Comparison of ENCODE assay signal across 12 mouse cellular contexts in the genomic region with DNA sequence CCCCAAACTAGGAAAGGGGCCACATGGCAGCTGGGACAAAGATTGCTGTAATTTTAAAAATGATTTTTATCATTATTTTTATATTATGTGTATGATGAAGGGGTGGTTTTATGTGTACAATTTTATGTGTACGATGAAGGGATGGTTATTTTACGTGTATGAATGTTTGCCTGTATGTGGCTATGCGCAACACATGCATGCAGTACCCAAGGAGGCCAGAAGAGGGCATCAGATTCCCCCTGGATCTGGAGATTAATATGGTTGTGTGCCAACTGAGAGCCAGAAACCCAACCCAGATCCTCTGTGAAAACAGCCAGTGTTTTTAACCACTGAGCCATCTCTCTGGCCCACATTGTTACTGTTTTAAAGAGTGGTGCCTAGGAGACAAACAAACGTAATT.
DNase-seq lines count a peak whose midpoint lies in the region; ATAC-seq and TF ChIP-seq lines count a peak whose summit lies in the region.
"Had no signal": no experiment of that assay in that cellular context is flagged by ENCODE, and none has a peak within 500 bp of the region (broad histone marks: within the 10 kb centered on the region; RNA-seq: fewer than 3 reads in every experiment).

No protein-coding gene starts in this region.

- H3K79me2 ChIP-seq in CH12.LX (replicated peaks; ENCODE audit: control insufficient read depth, extremely low read depth, insufficient read depth, poor library complexity, severe bottlenecking), result no peaks in the 10 kb centered on the region

- TF ChIP-seq CTCF in heart, postnatal 0 days (IDR thresholded peaks at IDR 0.05; ENCODE audit: low read depth), result peak; percentile 4; the same call in 1 of the 2 replicates
- TF ChIP-seq CTCF in CH12.LX (conservative IDR thresholded peaks at IDR 0.05 in 1 of 2, IDR thresholded peaks at IDR 0.05 in 1 of 2; ENCODE audit: low read depth in 2 of 2, low read length in 2 of 2), result peak in 1 of 2 experiments; percentile 27; a peak in 1 of 4 replicates

- dilution Hi-C loops in CH12.LX (cut with MboI; ENCODE audit: extremely low pct_ligation_motif_present, extremely low pct_unique_long_range_greater_than_20kb, low sequenced_read_pairs), result no loop called here

- no peak overlapping the region for H3K27ac ChIP-seq in heart, postnatal 0 days (ENCODE audit: low read depth)
- H3K27ac ChIP-seq in CH12.LX (ENCODE audit: insufficient read depth, low read depth), result no peak overlapping the region
- peak overlapping the region; percentile 100 for H3K27ac ChIP-seq in liver, embryonic 13.5 days
- no peak overlapping the region for H3K27ac ChIP-seq in embryonic facial prominence, embryonic 10.5 days (replicated peaks)

- no peaks in the 10 kb centered on the region for H3K27me3 ChIP-seq in heart, postnatal 0 days (ENCODE audit: control insufficient read depth, insufficient read depth, low read length)
- no peaks in the 10 kb centered on the region for H3K27me3 ChIP-seq in CH12.LX (replicated peaks)
- H3K27me3 ChIP-seq in liver, embryonic 13.5 days, result no peaks in the 10 kb centered on the region
- H3K27me3 ChIP-seq in embryonic facial prominence, embryonic 10.5 days (replicated peaks; ENCODE audit: low read depth, poor library complexity, severe bottlenecking), result no peaks in the 10 kb centered on the region

- H3K9ac ChIP-seq in heart, postnatal 0 days (replicated peaks; ENCODE audit: low read depth, low read length), result no peak overlapping the region
- H3K9ac ChIP-seq in CH12.LX (ENCODE audit: insufficient read depth, low read depth), result no peak overlapping the region
- H3K9ac ChIP-seq in liver, embryonic 13.5 days, result peak overlapping the region; percentile 63

- no peak for ATAC-seq in heart, postnatal 0 days (ENCODE audit: insufficient read depth, low read depth)
- no peak for ATAC-seq in liver, embryonic 13.5 days (ENCODE audit: low read depth)

- H3K4me3 ChIP-seq in heart, postnatal 0 days (ENCODE audit: low read depth, low read length), result no peak overlapping the region
- no peak overlapping the region for H3K4me3 ChIP-seq in CH12.LX (replicated peaks in 1 of 3; ENCODE audit: low read depth in 2 of 3, low read length in 2 of 3, poor library complexity in 1 of 3)
- H3K4me3 ChIP-seq in liver, embryonic 13.5 days (replicated peaks), result 0 out of 2 replicates have a peak overlapping the region, but pooled peaks have one; percentile 19
- no peak overlapping the region for H3K4me3 ChIP-seq in embryonic facial prominence, embryonic 10.5 days

- H3K9me3 ChIP-seq in heart, postnatal 0 days (replicated peaks; ENCODE audit: control insufficient read depth, low read length), result no peaks in the 10 kb centered on the region
- H3K9me3 ChIP-seq in CH12.LX (replicated peaks; ENCODE audit: low read length), result no peaks in the 10 kb centered on the region
- H3K9me3 ChIP-seq in liver, embryonic 13.5 days (replicated peaks), result peaks cover 5% of the 10 kb centered on the region; the same call in 1 of the 2 replicates
- H3K9me3 ChIP-seq in embryonic facial prominence, embryonic 10.5 days, result no peaks in the 10 kb centered on the region

- H3K4me1 ChIP-seq in heart, postnatal 0 days (ENCODE audit: control insufficient read depth, insufficient read depth), result no peaks in the 10 kb centered on the region
- peaks cover 4 to 22% of the 10 kb centered on the region in 2 experiments; a peak in 2 of 4 replicates for H3K4me1 ChIP-seq in CH12.LX (ENCODE audit: control insufficient read depth in 1 of 2, insufficient read depth in 2 of 2)
- peaks cover 65% of the 10 kb centered on the region for H3K4me1 ChIP-seq in liver, embryonic 13.5 days (replicated peaks)
- peaks cover 13% of the 10 kb centered on the region for H3K4me1 ChIP-seq in embryonic facial prominence, embryonic 10.5 days

- WGBS in heart, postnatal 0 days, result 95% methylated on average over 4 of the region's 4 CpGs
- WGBS in liver, embryonic 13.5 days (ENCODE audit: insufficient replicate concordance), result 85% methylated on average over 4 of the region's 4 CpGs
- WGBS in embryonic facial prominence, embryonic 10.5 days, result 93% methylated on average over 4 of the region's 4 CpGs

- in situ Hi-C loops in CH12.LX (cut with MboI; ENCODE audit: low pct_ligation_motif_present, low pct_unique_long_range_greater_than_20kb, low sequenced_read_pairs), result no loop called here

- no peak overlapping the region for H3K4me2 ChIP-seq in heart, postnatal 0 days (ENCODE audit: low read depth, low read length)
- H3K4me2 ChIP-seq in CH12.LX (ENCODE audit: insufficient read depth, low read depth, poor library complexity, severe bottlenecking), result no peak overlapping the region
- H3K4me2 ChIP-seq in liver, embryonic 13.5 days, result peak overlapping the region; percentile 60

- TF ChIP-seq EP300 in heart, postnatal 0 days (IDR thresholded peaks at IDR 0.05; ENCODE audit: low read depth), result no peak
- TF ChIP-seq EP300 in CH12.LX (IDR thresholded peaks at IDR 0.05; ENCODE audit: low read length), result no peak

- H3K36me3 ChIP-seq in heart, postnatal 0 days (replicated peaks; ENCODE audit: control insufficient read depth, insufficient read depth, low read length), result no peaks in the 10 kb centered on the region
- H3K36me3 ChIP-seq in CH12.LX (replicated peaks in 1 of 2; ENCODE audit: control insufficient read depth in 1 of 2, insufficient read depth in 1 of 2, low read length in 1 of 2), result no peaks in the 10 kb centered on the region
- no peaks in the 10 kb centered on the region for H3K36me3 ChIP-seq in liver, embryonic 13.5 days
- no peaks in the 10 kb centered on the region for H3K36me3 ChIP-seq in embryonic facial prominence, embryonic 10.5 days (replicated peaks)

- no peak for DNase-seq in heart, postnatal 0 days (ENCODE audit: low spot score)
- no peak for DNase-seq in heart, adult 11 months
- no peak for DNase-seq in CH12.LX (ENCODE audit: extremely low read depth)
- peak; percentile 61 for DNase-seq in R1 (ENCODE audit: low read depth, low spot score)
- peak; percentile 43 for DNase-seq in liver, embryonic 13.5 days
- DNase-seq in embryonic facial prominence, embryonic 10.5 days (ENCODE audit: low spot score), result no peak
- no peak for DNase-seq in layer of hippocampus, postnatal 36 days
- no peak for DNase-seq in layer of hippocampus, adult 8-10 months (ENCODE audit: low spot score in 2 of 2)
- DNase-seq: cerebellum, adult 11 months; gastrocnemius, postnatal 25 days; lung, adult 2 months; retina, postnatal 1 day had no signal

- TF ChIP-seq RAD21 in CH12.LX (IDR thresholded peaks at IDR 0.05; ENCODE audit: low read depth, low read length), result no peak

- no peak for TF ChIP-seq POLR2A in CH12.LX (IDR thresholded peaks at IDR 0.05; ENCODE audit: low read depth, low read length)

TF ChIP-seq in CH12.LX, 34 proteins besides CTCF, POLR2A, EP300 and RAD21:
- TF ChIP-seq TBP (conservative IDR thresholded peaks at IDR 0.05; ENCODE audit: low read depth, low read length), result no peak
- TF ChIP-seq POLR2AphosphoS2 (IDR thresholded peaks at IDR 0.05; ENCODE audit: low read depth, low read length), result no peak
- no peak for TF ChIP-seq BHLHE40 (IDR thresholded peaks at IDR 0.05; ENCODE audit: low read depth, low read length)
- peak; percentile 26 for TF ChIP-seq SMC3 (IDR thresholded peaks at IDR 0.05; ENCODE audit: low read depth, low read length)
- TF ChIP-seq RCOR1 (conservative IDR thresholded peaks at IDR 0.05; ENCODE audit: low read depth, low read length), result no peak
- no peak for TF ChIP-seq USF1 (IDR thresholded peaks at IDR 0.05; ENCODE audit: low read depth, low read length)

Comparison
In these comparisons a context has a peak if more than half of its experiments do, and no peak if none do; other contexts are left out.
1. DNase-seq: peak in R1 (single experiment) and liver, embryonic 13.5 days (single experiment); none in heart, postnatal 0 days (single experiment), heart, adult 11 months (single experiment), CH12.LX (single experiment), embryonic facial prominence, embryonic 10.5 days (single experiment), layer of hippocampus, postnatal 36 days (0 of 2) and layer of hippocampus, adult 8-10 months (0 of 2).